Mouse (Mus musculus) testis, postnatal 14 days (tissue): ENCODE measurements around the gene Metrnl.
A peak's percentile ranks its signal among the peaks of the same experiment; 100 is the strongest.
"Not testable (repeated sequence)": the region's sequence is repeated elsewhere in the genome, so short reads cannot be mapped to it uniquely, and the experiment has no call there.

ENCODE experiments used
- DNase-seq: peaks from one replicate; pipeline ENCODE4 v3.0.0; 2021; ENCODE audit warnings: low spot score

Gene Metrnl

GRCm38 (mm10) chr11:121701244-121701643 lies at the start of gene Metrnl:
TSS of gene Metrnl (plus strand) at chr11:121701544.
- DNase-seq: no peak

GRCm38 (mm10) chr11:121651556-121651955 lies 49.8 kb upstream of the Metrnl start:
- no peak for DNase-seq

GRCm38 (mm10) chr11:121651983-121652382 lies 49.4 kb upstream of the Metrnl start:
- no peak for DNase-seq

- DNase-seq: no peak
Observed at GRCm38 (mm10) chr11:121652547-121653305, 48.6 kb upstream of the Metrnl start.

GRCm38 (mm10) chr11:121653631-121654030 lies 47.7 kb upstream of the Metrnl start:
- no peak for DNase-seq

- no peak for DNase-seq
Observed at GRCm38 (mm10) chr11:121654406-121654945, 46.9 kb upstream of the Metrnl start.

GRCm38 (mm10) chr11:121655166-121655806 lies 46.1 kb upstream of the Metrnl start:
- no peak for DNase-seq

- no peak for DNase-seq
Observed at GRCm38 (mm10) chr11:121655807-121656511, 45.4 kb upstream of the Metrnl start.

- no peak for DNase-seq
Observed at GRCm38 (mm10) chr11:121658151-121658550, 43.2 kb upstream of the Metrnl start.

GRCm38 (mm10) chr11:121660604-121661003 lies 40.7 kb upstream of the Metrnl start:
- not testable (repeated sequence) for DNase-seq

- no peak for DNase-seq
Observed at GRCm38 (mm10) chr11:121661116-121661515, 40.2 kb upstream of the Metrnl start.

- no peak for DNase-seq
Observed at GRCm38 (mm10) chr11:121667541-121667940, 33.8 kb upstream of the Metrnl start.

GRCm38 (mm10) chr11:121668776-121669175 lies 32.6 kb upstream of the Metrnl start:
- no peak for DNase-seq

GRCm38 (mm10) chr11:121670926-121671325 lies 30.4 kb upstream of the Metrnl start:
- DNase-seq: no peak

GRCm38 (mm10) chr11:121672312-121672989 lies 28.9 kb upstream of the Metrnl start:
- DNase-seq: no peak

- peak; percentile 98 for DNase-seq
Observed at GRCm38 (mm10) chr11:121672990-121673572, 28.3 kb upstream of the Metrnl start, which contains the start of gene B3gntl1. TSS of gene B3gntl1 (minus strand) at chr11:121673153.

- DNase-seq: peak; percentile 25
Observed at GRCm38 (mm10) chr11:121673629-121674028, 27.7 kb upstream of the Metrnl start.

GRCm38 (mm10) chr11:121676836-121677235 lies 24.5 kb upstream of the Metrnl start:
- no peak for DNase-seq

- no peak for DNase-seq
Observed at GRCm38 (mm10) chr11:121679581-121679980, 21.8 kb upstream of the Metrnl start.

- DNase-seq: no peak
Observed at GRCm38 (mm10) chr11:121680750-121681149, 20.6 kb upstream of the Metrnl start.

GRCm38 (mm10) chr11:121683243-121683642 lies 18.1 kb upstream of the Metrnl start:
- DNase-seq: no peak
